Mouse (Mus musculus) forebrain, postnatal 0 days (tissue): ENCODE results near the gene Acta2. TPM values are rescaled to one million over a fixed set of nuclear protein-coding genes. Genes with fewer than 3 reads are reported as not detected.

ENCODE experiments used
- ATAC-seq: fragments of 200-750 bp; cut with Nextera tagmentation; 2 replicates; pipeline ENCODE4 v1.8.0; 2017; ENCODE audit warnings: mild to moderate bottlenecking, moderate library complexity
- DNase-seq: peaks from one replicate; pipeline ENCODE4 v3.0.0-alpha.2; 2015
- H3K27ac ChIP-seq: fragments of 300-500 bp; sonication (generic); 2 replicates; pipeline ENCODE4 v1.5.1; 2014; ENCODE audit warnings: low read depth, mild to moderate bottlenecking, antibody characterized with exemption, low read length, moderate library complexity, mixed read lengths
- H3K27me3 ChIP-seq: fragments of 300-500 bp; sonication (generic); 2 replicates; pipeline ENCODE4 v1.6.1; 2014; ENCODE audit warnings: mild to moderate bottlenecking, low read length, mixed read lengths; ENCODE audit not compliant: insufficient read depth
- H3K36me3 ChIP-seq: fragments of 300-500 bp; sonication (generic); 2 replicates; pipeline ENCODE4 v1.6.1; 2014; ENCODE audit warnings: mild to moderate bottlenecking, moderate library complexity; ENCODE audit not compliant: insufficient read depth
- H3K4me1 ChIP-seq: fragments of 300-500 bp; sonication (generic); 2 replicates; pipeline ENCODE4 v1.6.1; 2014; ENCODE audit warnings: antibody characterized with exemption; ENCODE audit not compliant: insufficient read depth
- H3K4me2 ChIP-seq: fragments of 300-500 bp; sonication (generic); 2 replicates; pipeline ENCODE4 v1.6.1; 2014; ENCODE audit warnings: low read depth, mild to moderate bottlenecking, moderate library complexity
- H3K4me3 ChIP-seq: fragments of 300-500 bp; sonication (generic); 2 replicates; pipeline ENCODE4 v1.5.1; 2014; ENCODE audit warnings: low read depth, low read length, mixed read lengths
- H3K9ac ChIP-seq: fragments of 300-500 bp; sonication (generic); 2 replicates; pipeline ENCODE4 v1.6.1; 2014; ENCODE audit warnings: mild to moderate bottlenecking
- H3K9me3 ChIP-seq: fragments of 300-500 bp; sonication (generic); 2 replicates; pipeline ENCODE4 v1.6.1; 2016; ENCODE audit warnings: low read length
- CTCF ChIP-seq: sonication (generic); IDR thresholded peaks from 2 replicates; pipeline ENCODE4 v1.5.1; 2016; ENCODE audit warnings: antibody characterized with exemption, control low read depth, low read depth
- WGBS: fragments of 180-500 bp; shearing (Covaris S2); extraction: QIAGEN DNeasy Blood & Tissue Kit; methylation state at CpG from one replicate; pipeline ENCODE4 v1.1.7; 2014; 5-methylcytosine and 5-hydroxymethylcytosine counted together
- polyA plus RNA-seq: library from polyadenylated mRNA; unstranded; fragments of >200 nt; fragmentation: Nextera tagmentation; extraction: Ambion mirVana; gene quantifications from 2 replicates; pipeline ENCODE4 v1.2.1, GENCODE M21; 2015
- total RNA-seq: library from RNA; depleted of rRNA; stranded (reverse); fragments of >200 nt; gene quantifications from 2 replicates; pipeline ENCODE4 v1.2.3, GENCODE M21; 2014

Gene Acta2
- total and polyA plus RNA-seq, 2 experiments from 2014 or later = 6.0 to 11.1 TPM

- DNase-seq (no peak), ATAC-seq (no peak)
- no peaks in the 10 kb centered on the region for H3K4me1 ChIP-seq
- no peak for TF ChIP-seq CTCF
- no peaks in the 10 kb centered on the region for H3K27me3 ChIP-seq
- no peak overlapping the region for H3K4me2 ChIP-seq
- 77% methylated on average over 2 of the region's 2 CpGs for WGBS
- H3K9ac ChIP-seq = no peak overlapping the region
- H3K9me3 ChIP-seq = no peaks in the 10 kb centered on the region
- no peaks in the 10 kb centered on the region for H3K36me3 ChIP-seq
- no peak overlapping the region for H3K4me3 ChIP-seq
- H3K27ac ChIP-seq = no peak overlapping the region
These were observed 55.9 kb downstream of the Acta2 start for GRCm38 (mm10) chr19:34199488-34199887.

GRCm38 (mm10) chr19:34198901-34199300 lies 56.5 kb downstream of the Acta2 start:
- Histone ChIP-seq H3K9me3 (no peaks in the 10 kb centered on the region), H3K4me2 (no peak overlapping the region), H3K27ac (no peak overlapping the region), H3K27me3 (no peaks in the 10 kb centered on the region), H3K4me1 (0 out of 2 replicates have a peak, but pooled peaks cover under 1% of the 10 kb centered on the region), H3K36me3 (no peaks in the 10 kb centered on the region), H3K4me3 (no peak overlapping the region), H3K9ac (no peak overlapping the region)
- DNase-seq (no peak), ATAC-seq (no peak)
- TF ChIP-seq CTCF = no peak
- WGBS = 88% methylated on average over 4 of the region's 4 CpGs

GRCm38 (mm10) chr19:34198066-34198465 lies 57.3 kb downstream of the Acta2 start:
- Histone ChIP-seq H3K4me2 (no peak overlapping the region), H3K9me3 (no peaks in the 10 kb centered on the region), H3K36me3 (no peaks in the 10 kb centered on the region), H3K9ac (no peak overlapping the region), H3K4me1 (0 out of 2 replicates have a peak, but pooled peaks cover 8% of the 10 kb centered on the region), H3K4me3 (no peak overlapping the region), H3K27ac (no peak overlapping the region), H3K27me3 (no peaks in the 10 kb centered on the region)
- ATAC-seq (no peak), DNase-seq (no peak)
- 96% methylated on average over 1 of the region's 1 CpGs for WGBS
- TF ChIP-seq CTCF = no peak

GRCm38 (mm10) chr19:34195031-34195430 lies 60.4 kb downstream of the Acta2 start:
- Histone ChIP-seq H3K9ac (no peak overlapping the region), H3K36me3 (no peaks in the 10 kb centered on the region), H3K4me1 (0 out of 2 replicates have a peak, but pooled peaks cover 8% of the 10 kb centered on the region), H3K9me3 (no peaks in the 10 kb centered on the region), H3K4me2 (no peak overlapping the region), H3K27ac (no peak overlapping the region), H3K27me3 (no peaks in the 10 kb centered on the region), H3K4me3 (no peak overlapping the region)
- ATAC-seq (no peak), DNase-seq (no peak)
- TF ChIP-seq CTCF = no peak
- WGBS = 81% methylated on average over 2 of the region's 2 CpGs

GRCm38 (mm10) chr19:34194132-34194745 lies 61.2 kb downstream of the Acta2 start:
- Histone ChIP-seq H3K36me3 (no peaks in the 10 kb centered on the region), H3K27ac (no peak overlapping the region), H3K4me2 (peak overlapping the region; percentile 90), H3K27me3 (no peaks in the 10 kb centered on the region), H3K9ac (no peak overlapping the region), H3K4me3 (0 out of 2 replicates have a peak overlapping the region, but pooled peaks have one; percentile 74), H3K4me1 (0 out of 2 replicates have a peak, but pooled peaks cover 8% of the 10 kb centered on the region), H3K9me3 (no peaks in the 10 kb centered on the region)
- 90% methylated on average over 6 of the region's 6 CpGs for WGBS
- TF ChIP-seq CTCF = no peak
- ATAC-seq (no peak), DNase-seq (no peak)

GRCm38 (mm10) chr19:34193683-34194082 lies 61.7 kb downstream of the Acta2 start:
- Histone ChIP-seq H3K9ac (0 out of 2 replicates have a peak overlapping the region, but pooled peaks have one; percentile 84), H3K9me3 (no peaks in the 10 kb centered on the region), H3K27ac (no peak overlapping the region), H3K4me1 (0 out of 2 replicates have a peak, but pooled peaks cover 8% of the 10 kb centered on the region), H3K36me3 (no peaks in the 10 kb centered on the region), H3K4me2 (peak overlapping the region; percentile 90), H3K27me3 (no peaks in the 10 kb centered on the region), H3K4me3 (peak overlapping the region; percentile 74; the same call in 1 of the 2 replicates)
- TF ChIP-seq CTCF = no peak
- ATAC-seq (no peak), DNase-seq (no peak)
- WGBS = 68% methylated on average over 9 of the region's 9 CpGs

GRCm38 (mm10) chr19:34193149-34193548 lies 62.2 kb downstream of the Acta2 start:
- Histone ChIP-seq H3K9me3 (no peaks in the 10 kb centered on the region), H3K27me3 (no peaks in the 10 kb centered on the region), H3K4me1 (0 out of 2 replicates have a peak, but pooled peaks cover 8% of the 10 kb centered on the region), H3K4me2 (peak overlapping the region; percentile 90), H3K9ac (peak overlapping the region; percentile 84), H3K4me3 (peak overlapping the region; percentile 74), H3K36me3 (no peaks in the 10 kb centered on the region), H3K27ac (no peak overlapping the region)
- 8% methylated on average over 9 of the region's 9 CpGs for WGBS
- ATAC-seq (no peak), DNase-seq (peak; percentile 47)
- no peak for TF ChIP-seq CTCF
